Mouse (Mus musculus) spleen, postnatal 14 days (tissue): ENCODE measurements around the gene Ddx56.
"Not testable (repeated sequence)": the region's sequence is repeated elsewhere in the genome, so short reads cannot be mapped to it uniquely, and the experiment has no call there.

ENCODE experiments used
- DNase-seq, 2 experiments: peaks; one replicate each; pipeline ENCODE4 v3.0.0; 2021 to 2022; ENCODE audit warnings: low spot score in 2 of 2

Gene Ddx56

GRCm38 (mm10) chr11:6261434-6262082, 6.0 kb downstream of the Ddx56 start:
- peak; percentile 51 to 64 for DNase-seq

GRCm38 (mm10) chr11:6259413-6259812, 8.2 kb downstream of the Ddx56 start:
- no peak for DNase-seq

- DNase-seq = no peak
Measured at GRCm38 (mm10) chr11:6256490-6257072, 11.0 kb downstream of the Ddx56 start.

GRCm38 (mm10) chr11:6254602-6255001, 13.0 kb downstream of the Ddx56 start:
- not testable (repeated sequence) for DNase-seq

GRCm38 (mm10) chr11:6252824-6253223, 14.7 kb downstream of the Ddx56 start:
- DNase-seq = no peak

- no peak for DNase-seq
Measured at GRCm38 (mm10) chr11:6252248-6252647, 15.3 kb downstream of the Ddx56 start.

GRCm38 (mm10) chr11:6244707-6245106, 22.9 kb downstream of the Ddx56 start:
- DNase-seq = no peak

- no peak for DNase-seq
Measured at GRCm38 (mm10) chr11:6233025-6233424, 34.5 kb downstream of the Ddx56 start.

- no peak for DNase-seq
Measured at GRCm38 (mm10) chr11:6230012-6230411, 37.6 kb downstream of the Ddx56 start, which contains the start of gene Npc1l1. Gene Npc1l1, minus strand, starts transcription at chr11:6230143.

- DNase-seq = no peak
Measured at GRCm38 (mm10) chr11:6224541-6225229, 42.9 kb downstream of the Ddx56 start.

- no peak for DNase-seq
Measured at GRCm38 (mm10) chr11:6222187-6222586, 45.4 kb downstream of the Ddx56 start.

GRCm38 (mm10) chr11:6219967-6220366, 47.6 kb downstream of the Ddx56 start:
- DNase-seq = no peak

- no peak for DNase-seq
Measured at GRCm38 (mm10) chr11:6218189-6218896, 49.2 kb downstream of the Ddx56 start.

- no peak for DNase-seq
Measured at GRCm38 (mm10) chr11:6216834-6217233, 50.7 kb downstream of the Ddx56 start.
